Mouse (Mus musculus) forebrain, postnatal 0 days (tissue): ENCODE measurements at regions not wholly inside any gene's neighbourhood (a gene's known extent, or its start where the extent isn't known, plus 50 kb on each side); places are given as distances from the start of the nearest gene placed in this dataset.

Experiments
- ATAC-seq: fragments of 200-750 bp; cut with Nextera tagmentation; 2 replicates; pipeline ENCODE4 v1.8.0; 2017; ENCODE audit warnings: mild to moderate bottlenecking, moderate library complexity
- DNase-seq: peaks from one replicate; pipeline ENCODE4 v3.0.0-alpha.2; 2015
- H3K27ac ChIP-seq: fragments of 300-500 bp; sonication (generic); 2 replicates; pipeline ENCODE4 v1.5.1; 2014; ENCODE audit warnings: low read depth, mild to moderate bottlenecking, antibody characterized with exemption, low read length, moderate library complexity, mixed read lengths
- H3K27me3 ChIP-seq: fragments of 300-500 bp; sonication (generic); 2 replicates; pipeline ENCODE4 v1.6.1; 2014; ENCODE audit warnings: mild to moderate bottlenecking, low read length, mixed read lengths; ENCODE audit not compliant: insufficient read depth
- H3K36me3 ChIP-seq: fragments of 300-500 bp; sonication (generic); 2 replicates; pipeline ENCODE4 v1.6.1; 2014; ENCODE audit warnings: mild to moderate bottlenecking, moderate library complexity; ENCODE audit not compliant: insufficient read depth
- H3K4me1 ChIP-seq: fragments of 300-500 bp; sonication (generic); 2 replicates; pipeline ENCODE4 v1.6.1; 2014; ENCODE audit warnings: antibody characterized with exemption; ENCODE audit not compliant: insufficient read depth
- H3K4me2 ChIP-seq: fragments of 300-500 bp; sonication (generic); 2 replicates; pipeline ENCODE4 v1.6.1; 2014; ENCODE audit warnings: low read depth, mild to moderate bottlenecking, moderate library complexity
- H3K4me3 ChIP-seq: fragments of 300-500 bp; sonication (generic); 2 replicates; pipeline ENCODE4 v1.5.1; 2014; ENCODE audit warnings: low read depth, low read length, mixed read lengths
- H3K9ac ChIP-seq: fragments of 300-500 bp; sonication (generic); 2 replicates; pipeline ENCODE4 v1.6.1; 2014; ENCODE audit warnings: mild to moderate bottlenecking
- H3K9me3 ChIP-seq: fragments of 300-500 bp; sonication (generic); 2 replicates; pipeline ENCODE4 v1.6.1; 2016; ENCODE audit warnings: low read length
- CTCF ChIP-seq: sonication (generic); IDR thresholded peaks from 2 replicates; pipeline ENCODE4 v1.5.1; 2016; ENCODE audit warnings: antibody characterized with exemption, control low read depth, low read depth
- WGBS: fragments of 180-500 bp; shearing (Covaris S2); extraction: QIAGEN DNeasy Blood & Tissue Kit; methylation state at CpG from one replicate; pipeline ENCODE4 v1.1.7; 2014; 5-methylcytosine and 5-hydroxymethylcytosine counted together

- ATAC-seq (no peak), DNase-seq (no peak)
- Histone ChIP-seq H3K9ac (no peak overlapping the region), H3K4me3 (no peak overlapping the region), H3K27me3 (no peaks in the 10 kb centered on the region), H3K4me1 (no peaks in the 10 kb centered on the region), H3K27ac (no peak overlapping the region), H3K9me3 (no peaks in the 10 kb centered on the region), H3K36me3 (no peaks in the 10 kb centered on the region), H3K4me2 (no peak overlapping the region)
- no peak for TF ChIP-seq CTCF
- WGBS = 9% methylated on average over 1 of the region's 1 CpGs
These were observed 217.3 kb upstream of the Sox9 start for GRCm38 (mm10) chr11:112564706-112565215.

GRCm38 (mm10) chr11:112566071-112566470, 216.0 kb upstream of the Sox9 start:
- no peak overlapping the region for H3K9ac ChIP-seq
- no peaks in the 10 kb centered on the region for H3K36me3 ChIP-seq
- no peak for DNase-seq
- H3K9me3 ChIP-seq = no peaks in the 10 kb centered on the region
- no peak for TF ChIP-seq CTCF
- no peak overlapping the region for H3K27ac ChIP-seq
- no peak overlapping the region for H3K4me2 ChIP-seq
- H3K4me3 ChIP-seq = no peak overlapping the region
- WGBS = 87% methylated on average over 3 of the region's 3 CpGs
- no peaks in the 10 kb centered on the region for H3K4me1 ChIP-seq
- H3K27me3 ChIP-seq = no peaks in the 10 kb centered on the region
- no peak for ATAC-seq

GRCm38 (mm10) chr11:112587386-112587785, 194.6 kb upstream of the Sox9 start:
- Histone ChIP-seq H3K4me3 (no peak overlapping the region), H3K27ac (no peak overlapping the region), H3K27me3 (no peaks in the 10 kb centered on the region), H3K4me2 (no peak overlapping the region), H3K4me1 (no peaks in the 10 kb centered on the region), H3K9me3 (no peaks in the 10 kb centered on the region), H3K9ac (no peak overlapping the region), H3K36me3 (no peaks in the 10 kb centered on the region)
- DNase-seq (no peak), ATAC-seq (no peak)
- no peak for TF ChIP-seq CTCF

- H3K27me3 ChIP-seq = no peaks in the 10 kb centered on the region
- WGBS = 68% methylated on average over 11 of the region's 11 CpGs
- H3K27ac ChIP-seq = no peak overlapping the region
- DNase-seq (no peak), ATAC-seq (no peak)
- H3K9me3 ChIP-seq = no peaks in the 10 kb centered on the region
- no peak overlapping the region for H3K9ac ChIP-seq
- H3K4me3 ChIP-seq = no peak overlapping the region
- H3K4me1 ChIP-seq = no peaks in the 10 kb centered on the region
- no peak overlapping the region for H3K4me2 ChIP-seq
- no peak for TF ChIP-seq CTCF
- H3K36me3 ChIP-seq = no peaks in the 10 kb centered on the region
These were observed 193.9 kb upstream of the Sox9 start for GRCm38 (mm10) chr11:112588088-112588487.

GRCm38 (mm10) chr11:112590214-112590613, 191.8 kb upstream of the Sox9 start:
- Histone ChIP-seq H3K9me3 (no peaks in the 10 kb centered on the region), H3K36me3 (no peaks in the 10 kb centered on the region), H3K4me3 (no peak overlapping the region), H3K4me2 (no peak overlapping the region), H3K4me1 (no peaks in the 10 kb centered on the region), H3K27me3 (no peaks in the 10 kb centered on the region), H3K9ac (no peak overlapping the region), H3K27ac (no peak overlapping the region)
- 76% methylated on average over 7 of the region's 7 CpGs for WGBS
- TF ChIP-seq CTCF = no peak
- DNase-seq (no peak), ATAC-seq (no peak)

GRCm38 (mm10) chr11:112592411-112593020, 189.5 kb upstream of the Sox9 start:
- WGBS = 10% methylated on average over 6 of the region's 6 CpGs
- no peak for TF ChIP-seq CTCF
- Histone ChIP-seq H3K9ac (no peak overlapping the region), H3K27ac (no peak overlapping the region), H3K27me3 (no peaks in the 10 kb centered on the region), H3K36me3 (no peaks in the 10 kb centered on the region), H3K4me2 (no peak overlapping the region), H3K4me3 (no peak overlapping the region), H3K4me1 (no peaks in the 10 kb centered on the region), H3K9me3 (no peaks in the 10 kb centered on the region)
- DNase-seq (peak; percentile 11), ATAC-seq (peak; percentile 45; the same call in 1 of the 2 replicates)

GRCm38 (mm10) chr11:112593821-112594220, 188.2 kb upstream of the Sox9 start:
- Histone ChIP-seq H3K36me3 (no peaks in the 10 kb centered on the region), H3K4me1 (no peaks in the 10 kb centered on the region), H3K27me3 (no peaks in the 10 kb centered on the region), H3K4me2 (no peak overlapping the region), H3K27ac (no peak overlapping the region), H3K9ac (no peak overlapping the region), H3K4me3 (no peak overlapping the region), H3K9me3 (no peaks in the 10 kb centered on the region)
- DNase-seq (no peak), ATAC-seq (no peak)
- TF ChIP-seq CTCF = no peak
- WGBS = 38% methylated on average over 10 of the region's 10 CpGs

GRCm38 (mm10) chr11:112607359-112607758, 174.7 kb upstream of the Sox9 start:
- no peak overlapping the region for H3K27ac ChIP-seq
- no peak for TF ChIP-seq CTCF
- WGBS = 88% methylated on average over 1 of the region's 1 CpGs
- H3K9ac ChIP-seq = no peak overlapping the region
- no peaks in the 10 kb centered on the region for H3K4me1 ChIP-seq
- no peak overlapping the region for H3K4me2 ChIP-seq
- ATAC-seq (no peak), DNase-seq (no peak)
- H3K27me3 ChIP-seq = no peaks in the 10 kb centered on the region
- no peaks in the 10 kb centered on the region for H3K9me3 ChIP-seq
- H3K36me3 ChIP-seq = no peaks in the 10 kb centered on the region
- no peak overlapping the region for H3K4me3 ChIP-seq
